Mouse (Mus musculus) bone marrow macrophage, adult 2 months (primary cell): Measurements from ENCODE around the gene Sipa1l2. TPM values are rescaled to one million over a fixed set of nuclear protein-coding genes. Genes with fewer than 3 reads are reported as not detected.

Source experiments
- H3K27ac ChIP-seq: 2 replicates; pipeline ENCODE4 v1.5.1; 2012; ENCODE audit warnings: low read depth, low read length; ENCODE audit not compliant: insufficient read depth
- H3K4me1 ChIP-seq: 2 replicates; pipeline ENCODE4 v1.6.1; 2012; ENCODE audit warnings: low read length; ENCODE audit not compliant: control insufficient read depth, insufficient read depth
- H3K4me3 ChIP-seq: 2 replicates; pipeline ENCODE4 v1.5.1; 2012; ENCODE audit warnings: mild to moderate bottlenecking, low read length, moderate library complexity; ENCODE audit not compliant: insufficient read depth
- CTCF ChIP-seq: IDR thresholded peaks from 2 replicates; pipeline ENCODE4 v1.5.1; 2012; ENCODE audit warnings: low read depth, mild to moderate bottlenecking, low read length, moderate library complexity
- POLR2A ChIP-seq: IDR thresholded peaks from 2 replicates; pipeline ENCODE4 v1.6.1; 2012; ENCODE audit warnings: mild to moderate bottlenecking, low read depth, low read length, borderline replicate concordance
- polyA plus RNA-seq: library from polyadenylated mRNA; stranded (reverse); fragments of >200 nt; gene quantifications from 2 replicates; pipeline ENCODE4 v1.2.4, GENCODE M21; 2012; ENCODE audit not compliant: missing spikeins, insufficient read depth, insufficient read length

Gene Sipa1l2
- polyA plus RNA-seq, 1 experiment: 9.1 TPM

DNA sequence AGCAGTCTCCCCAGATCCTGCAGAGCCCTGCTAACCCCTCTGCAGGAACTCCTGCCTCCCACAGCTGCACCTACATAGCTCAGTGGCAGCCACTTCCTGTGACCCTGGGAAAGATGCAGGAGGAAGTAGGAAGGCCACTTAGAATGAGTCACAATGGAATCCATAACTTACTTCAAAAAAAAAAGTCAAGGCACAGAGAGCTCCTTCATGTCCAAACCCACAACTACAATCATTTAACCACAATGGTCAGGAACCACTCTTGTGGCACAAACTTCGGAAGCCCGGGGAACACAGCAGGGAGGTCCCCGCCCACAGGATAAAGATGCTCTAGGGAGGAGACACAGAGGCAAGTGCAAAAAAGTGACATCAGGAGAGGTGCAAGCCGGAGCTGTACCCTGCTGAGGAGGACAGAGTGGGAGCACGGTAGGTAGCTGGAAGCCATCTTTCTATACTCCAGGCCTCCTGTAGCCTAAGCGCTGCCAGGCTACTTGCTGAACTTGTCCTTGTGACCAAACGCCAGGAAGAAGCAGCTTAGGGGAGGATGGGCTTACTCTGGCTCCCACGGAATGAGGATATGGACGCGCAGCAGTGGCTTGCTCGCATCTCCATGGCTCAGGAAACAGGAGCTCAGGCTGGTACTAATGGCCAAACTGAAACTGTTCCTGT is 8.7 kb downstream of the Sipa1l2 start:
- TF ChIP-seq POLR2A: no peak
- no peak for TF ChIP-seq CTCF
- H3K27ac ChIP-seq: no peak overlapping the region

DNA sequence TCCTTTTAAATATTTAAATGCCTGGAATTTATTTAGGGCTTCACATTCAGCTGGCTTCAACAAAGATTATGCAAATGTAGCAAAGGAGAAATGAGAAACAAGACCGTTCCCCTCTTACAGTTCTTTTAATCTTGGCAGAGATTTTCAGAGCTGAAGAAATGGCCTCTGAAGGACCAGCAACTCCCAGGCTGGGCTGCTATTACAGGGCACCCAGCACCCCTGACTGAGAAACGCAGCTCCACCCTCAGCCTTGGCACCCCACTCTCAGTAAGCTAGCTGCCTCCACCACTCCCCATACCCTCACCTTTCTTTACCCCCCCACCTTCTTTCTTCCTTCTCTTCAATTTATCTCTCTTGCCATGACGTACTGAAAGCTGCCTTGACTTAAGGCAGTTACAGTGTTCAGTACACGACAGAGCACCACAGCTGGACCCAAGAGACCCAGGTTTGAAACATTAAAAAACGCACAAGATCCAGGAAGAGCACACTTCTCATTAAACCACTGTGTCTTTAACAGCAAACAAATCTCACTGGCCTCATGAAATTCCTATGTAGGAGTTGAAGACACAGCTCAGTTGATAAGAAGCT is 10.4 kb downstream of the Sipa1l2 start:
- no peak for TF ChIP-seq CTCF
- TF ChIP-seq POLR2A: no peak
- peaks cover 51% of the 10 kb centered on the region for H3K4me1 ChIP-seq

More for the DNA sequence above, 8.7 kb downstream of the Sipa1l2 start:
- peaks cover 51% of the 10 kb centered on the region for H3K4me1 ChIP-seq
- no peak overlapping the region for H3K4me3 ChIP-seq

DNA sequence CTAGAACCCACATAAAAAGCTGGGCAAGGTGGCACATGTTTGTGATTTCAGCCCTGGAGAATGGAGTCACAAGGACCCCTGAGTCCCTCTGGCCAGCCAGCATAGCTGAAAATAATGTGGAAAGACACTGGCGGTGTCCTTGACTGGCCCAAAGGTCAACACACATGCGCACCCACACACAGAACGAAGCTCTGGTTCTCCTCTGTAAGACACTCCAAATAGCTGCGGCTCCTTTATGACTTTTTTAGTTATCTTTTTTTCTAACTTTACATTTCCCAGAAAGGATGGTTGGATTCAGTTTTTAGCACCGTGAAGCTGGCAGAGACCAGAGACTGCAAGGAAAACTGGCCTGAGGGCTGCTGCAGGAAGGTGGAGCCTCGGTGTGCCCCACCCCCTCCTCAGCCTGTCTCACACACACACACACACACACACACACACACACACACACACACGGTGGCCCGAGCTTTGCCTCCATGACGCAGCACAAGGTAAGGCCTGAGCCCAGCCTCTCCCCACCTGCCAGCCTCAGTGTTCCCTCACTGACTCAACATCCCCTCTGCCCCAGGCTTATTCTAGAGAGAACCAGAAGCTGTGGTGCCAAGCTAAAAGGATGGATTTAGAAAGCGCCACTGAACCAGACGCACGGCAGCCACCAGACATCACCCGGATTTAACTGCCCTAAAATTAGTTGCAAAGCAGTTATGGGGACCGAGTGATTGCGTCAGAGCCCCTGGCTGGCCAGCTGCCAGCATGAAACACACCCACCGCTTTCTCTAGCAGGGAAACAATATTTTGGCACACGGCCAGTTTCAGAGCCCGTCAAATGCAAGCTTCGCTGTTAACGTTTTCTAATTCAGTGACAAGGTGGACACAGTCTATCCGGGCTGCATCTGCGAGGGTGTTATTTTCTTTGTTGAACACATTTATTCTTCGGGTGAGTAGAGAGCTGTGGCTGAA is 11.2 kb downstream of the Sipa1l2 start:
- H3K27ac ChIP-seq: peak overlapping the region; percentile 31
- TF ChIP-seq CTCF: no peak
- TF ChIP-seq POLR2A: no peak
- H3K4me1 ChIP-seq: peaks cover 54% of the 10 kb centered on the region
- H3K4me3 ChIP-seq: peak overlapping the region; percentile 48

More for the DNA sequence above, 10.4 kb downstream of the Sipa1l2 start:
- peak overlapping the region; percentile 2; the same call in 1 of the 2 replicates for H3K27ac ChIP-seq
- H3K4me3 ChIP-seq: peak overlapping the region; percentile 48

DNA sequence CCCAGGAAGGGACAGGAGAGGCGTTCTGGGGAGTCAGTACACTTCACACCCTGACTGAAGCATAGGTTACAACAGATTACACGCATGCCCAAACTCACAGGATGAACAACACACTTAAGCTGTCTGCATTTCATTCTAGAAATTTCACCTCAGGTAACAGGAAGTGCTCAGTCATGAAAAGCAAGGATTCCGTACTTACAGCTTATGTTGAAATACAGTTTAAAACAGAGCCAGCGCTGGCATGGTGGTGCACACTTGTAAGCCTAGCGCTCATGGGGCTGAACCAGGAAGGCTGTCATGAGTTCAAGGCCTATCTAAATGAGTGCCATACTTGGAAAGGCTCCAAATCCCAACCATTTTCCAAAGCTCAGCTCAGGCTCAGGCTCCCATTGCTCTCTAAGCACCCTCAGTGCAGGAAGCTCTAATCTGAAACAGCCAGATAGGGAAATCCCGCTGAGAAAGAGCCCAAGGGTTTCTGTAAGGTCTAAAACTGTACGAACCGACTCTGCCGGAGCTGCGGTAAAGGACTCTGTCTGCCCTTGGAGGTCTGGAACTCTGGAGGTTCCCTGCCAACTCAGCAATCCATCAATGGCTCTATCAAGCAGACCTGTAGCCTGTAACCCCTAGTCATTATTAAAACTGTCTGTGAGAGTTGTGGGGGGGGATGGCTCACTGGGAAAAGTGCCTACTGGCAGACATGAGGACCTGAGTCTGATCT is 12.1 kb downstream of the Sipa1l2 start:
- Histone ChIP-seq H3K27ac (no peak overlapping the region), H3K4me1 (peaks cover 52% of the 10 kb centered on the region), H3K4me3 (no peak overlapping the region)
- TF ChIP-seq CTCF (no peak), POLR2A (no peak)

DNA sequence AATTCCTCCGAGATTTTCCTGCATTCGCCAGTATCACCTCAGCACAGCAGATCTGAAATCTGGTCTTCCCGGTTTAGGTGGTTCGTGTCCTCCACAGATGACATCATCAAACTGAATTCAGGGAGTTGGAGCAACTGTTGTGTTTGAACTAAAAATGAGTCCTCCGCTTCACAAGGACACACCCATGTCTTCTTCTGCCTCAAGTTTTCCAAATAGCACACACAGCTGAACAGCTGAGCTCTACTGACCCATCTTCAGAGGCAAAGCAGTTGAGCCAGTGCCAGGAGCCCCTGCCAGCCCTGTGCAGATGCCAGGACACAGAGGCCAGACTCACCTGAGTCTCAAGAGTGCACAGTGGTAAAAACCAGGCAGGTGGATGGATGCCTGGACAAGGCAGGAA is 12.9 kb downstream of the Sipa1l2 start:
- H3K4me1 ChIP-seq: peaks cover 51% of the 10 kb centered on the region
- no peak overlapping the region for H3K4me3 ChIP-seq
- TF ChIP-seq POLR2A: no peak
- H3K27ac ChIP-seq: no peak overlapping the region

DNA sequence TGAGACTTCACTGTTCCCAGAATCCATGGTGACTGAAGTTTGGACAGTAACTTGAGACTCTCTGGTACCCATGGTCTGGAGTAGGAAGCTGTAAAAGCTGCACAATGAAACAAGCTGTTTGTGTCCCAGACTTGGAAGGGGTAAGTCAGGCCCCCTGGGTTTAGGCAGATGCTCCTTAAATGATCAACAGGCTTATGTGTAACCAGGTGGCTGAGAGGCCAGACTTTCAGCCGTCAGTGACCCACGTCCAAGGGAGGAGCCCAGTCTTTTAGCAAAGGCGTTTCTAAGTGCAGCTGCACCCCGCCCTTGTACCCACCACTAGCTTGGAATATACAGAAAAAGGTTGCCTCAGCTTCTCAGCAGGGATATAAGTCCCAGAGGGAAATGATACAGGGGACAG is 19.0 kb downstream of the Sipa1l2 start:
- TF ChIP-seq POLR2A (no peak), CTCF (no peak)
- Histone ChIP-seq H3K4me1 (peaks cover 16% of the 10 kb centered on the region), H3K4me3 (no peak overlapping the region), H3K27ac (no peak overlapping the region)

DNA sequence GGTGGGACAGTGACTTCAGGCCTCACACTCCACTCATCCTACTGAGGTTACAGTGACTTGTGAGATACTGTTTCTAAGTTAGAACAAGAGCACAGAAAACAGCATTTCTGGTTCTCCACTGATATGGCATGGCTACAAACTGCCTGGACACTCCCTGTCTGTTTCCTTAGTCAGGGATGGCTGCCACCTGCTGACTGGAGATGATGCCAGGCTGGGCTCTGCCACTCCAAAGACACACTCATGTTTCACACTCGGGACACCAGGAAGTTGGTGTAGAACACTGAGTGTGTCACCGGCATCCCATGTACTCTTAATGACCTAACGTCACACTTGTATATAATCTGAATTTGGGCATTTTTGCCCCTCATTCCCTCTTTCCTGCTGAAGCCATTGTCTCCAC is 22.3 kb downstream of the Sipa1l2 start:
- no peak overlapping the region for H3K27ac ChIP-seq
- peaks cover 27% of the 10 kb centered on the region for H3K4me1 ChIP-seq
- H3K4me3 ChIP-seq: no peak overlapping the region
- TF ChIP-seq POLR2A (no peak), CTCF (no peak)

DNA sequence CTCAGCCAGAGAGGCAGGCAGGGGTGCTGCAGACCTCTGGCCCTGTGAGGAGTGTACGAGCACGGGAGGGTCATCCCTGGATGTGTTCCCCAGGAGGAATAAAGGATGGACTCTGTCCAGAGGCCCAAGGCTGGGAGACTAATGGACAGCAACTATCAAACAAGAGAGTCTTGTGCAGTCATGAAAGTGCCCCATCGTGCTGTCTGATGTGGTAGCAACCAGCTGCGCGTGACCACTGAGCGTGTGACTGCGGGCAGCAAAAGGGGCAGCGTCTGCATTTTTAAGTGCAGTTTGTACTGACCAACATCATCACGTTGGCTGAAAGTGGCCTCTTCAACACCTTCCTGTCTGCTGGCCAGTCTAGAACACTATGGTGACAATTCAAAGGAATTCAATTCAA is 23.7 kb downstream of the Sipa1l2 start:
- H3K4me1 ChIP-seq: peaks cover 27% of the 10 kb centered on the region
- no peak overlapping the region for H3K27ac ChIP-seq
- TF ChIP-seq POLR2A (no peak), CTCF (no peak)
- H3K4me3 ChIP-seq: no peak overlapping the region

DNA sequence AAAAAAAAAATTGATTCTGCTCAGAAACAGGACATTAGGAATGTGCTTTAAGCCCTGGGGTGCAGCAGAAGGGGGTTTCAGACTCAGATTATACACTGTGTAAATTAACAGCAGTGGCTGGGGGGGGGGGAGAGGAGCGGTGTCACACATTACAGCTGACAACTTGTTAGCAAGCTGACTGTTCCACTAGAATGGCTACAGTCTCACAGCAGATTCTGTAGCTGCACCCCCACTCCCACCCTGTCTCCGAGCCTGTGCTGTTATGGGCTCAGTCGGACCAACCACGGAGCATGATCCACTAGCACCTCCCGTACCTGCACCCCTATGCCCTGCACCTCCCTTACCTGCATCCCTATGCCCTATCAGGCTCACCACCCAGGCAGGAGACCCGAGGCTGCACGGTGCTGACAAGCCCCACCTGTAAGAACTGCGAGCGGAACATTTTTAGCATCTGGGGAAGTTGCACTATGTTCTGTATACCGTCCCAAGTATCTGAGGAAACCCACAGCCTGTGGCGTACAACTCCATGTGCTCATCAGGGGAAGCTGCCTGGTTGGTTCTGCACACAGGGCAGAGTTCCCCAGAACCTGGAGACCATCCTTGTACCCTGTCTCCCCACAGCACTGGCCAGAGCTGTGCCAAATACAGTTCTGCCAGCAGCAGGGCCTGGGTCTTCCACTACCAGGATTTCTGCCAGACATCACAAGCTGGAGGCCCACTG is 26.6 kb downstream of the Sipa1l2 start:
- Histone ChIP-seq H3K27ac (peak overlapping the region; percentile 67), H3K4me1 (peaks cover 25% of the 10 kb centered on the region), H3K4me3 (peak overlapping the region; percentile 51)
- TF ChIP-seq POLR2A: no peak
- TF ChIP-seq CTCF: no peak
